11 mouse cellular contexts compared by ENCODE assay signal in the genomic region with DNA sequence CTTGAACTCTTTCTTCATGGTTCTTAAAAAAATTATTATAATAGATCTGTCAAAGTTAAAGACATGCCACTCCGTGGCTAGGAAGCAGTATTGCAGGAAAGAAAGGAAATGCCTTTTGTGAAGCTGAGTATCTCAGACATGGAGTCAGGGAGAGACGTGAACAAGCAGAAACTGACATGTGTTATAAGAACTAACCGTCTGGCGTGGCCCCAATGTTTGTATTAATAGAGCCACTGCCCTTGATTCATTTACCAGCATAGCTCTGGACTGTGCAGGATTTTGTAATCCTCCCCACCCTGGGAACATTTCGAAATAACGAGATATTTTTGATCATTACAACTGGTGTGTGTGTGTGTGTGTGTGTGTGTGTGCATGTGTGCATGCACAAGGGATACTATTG. TPM values are rescaled to one million over a fixed set of nuclear protein-coding genes. Genes with fewer than 3 reads are reported as not detected.
DNase-seq lines count a peak whose midpoint lies in the region; ATAC-seq lines count a peak whose summit lies in the region.
"Had no signal": no experiment of that assay in that cellular context is flagged by ENCODE, and none has a peak within 500 bp of the region (broad histone marks: within the 10 kb centered on the region; RNA-seq: fewer than 3 reads in every experiment).

No protein-coding gene starts in this region.

- H3K27me3 ChIP-seq in liver, embryonic 16.5 days (ENCODE audit: control insufficient read depth, insufficient read depth, low read depth, low read length), result no peaks in the 10 kb centered on the region
- no peaks in the 10 kb centered on the region for H3K27me3 ChIP-seq in liver, embryonic 12.5 days (replicated peaks)
- H3K27me3 ChIP-seq: forebrain, embryonic 15.5 days; limb, embryonic 13.5 days had no signal

- no peaks in the 10 kb centered on the region for H3K36me3 ChIP-seq in liver, embryonic 16.5 days (ENCODE audit: control insufficient read depth, insufficient read depth)
- no peaks in the 10 kb centered on the region for H3K36me3 ChIP-seq in liver, embryonic 12.5 days
- H3K36me3 ChIP-seq: forebrain, embryonic 15.5 days; limb, embryonic 13.5 days had no signal

- H3K27ac ChIP-seq in liver, embryonic 16.5 days (ENCODE audit: low read length), result no peak overlapping the region
- H3K27ac ChIP-seq in liver, embryonic 12.5 days, result no peak overlapping the region
- H3K27ac ChIP-seq: forebrain, embryonic 15.5 days; limb, embryonic 13.5 days had no signal

- DNase-seq in adrenal gland, postnatal 14 days, result peak; percentile 76
- peak; percentile 37 for DNase-seq in gastrocnemius, postnatal 25 days
- DNase-seq in lung, postnatal 4 days, result peak; percentile 70 to 74
- no peak for DNase-seq in spleen, postnatal 14 days (ENCODE audit: low spot score in 2 of 2)
- DNase-seq: cerebellum, adult 9-11 months had no signal

- H3K4me1 ChIP-seq in liver, embryonic 16.5 days (ENCODE audit: control insufficient read depth, low read depth, low read length), result no peaks in the 10 kb centered on the region; the same call in 1 of the 2 replicates
- H3K4me1 ChIP-seq in liver, embryonic 12.5 days, result peaks cover 13% of the 10 kb centered on the region

- ATAC-seq in liver, embryonic 16.5 days (ENCODE audit: low read depth), result peak; percentile 41
- ATAC-seq in liver, embryonic 12.5 days, result no peak
- no peak for ATAC-seq in activated CD4-positive, CD25-positive, alpha-beta regulatory T cell, adult 4 months
- ATAC-seq: forebrain, embryonic 15.5 days had no signal

- no peak overlapping the region for H3K9ac ChIP-seq in liver, embryonic 16.5 days (ENCODE audit: low read depth, low read length)
- no peak overlapping the region for H3K9ac ChIP-seq in liver, embryonic 12.5 days
- H3K9ac ChIP-seq: forebrain, embryonic 15.5 days; limb, embryonic 13.5 days had no signal

- H3K4me2 ChIP-seq in liver, embryonic 16.5 days (ENCODE audit: low read depth, low read length), result no peak overlapping the region
- H3K4me2 ChIP-seq in liver, embryonic 12.5 days, result no peak overlapping the region
- H3K4me2 ChIP-seq: forebrain, embryonic 15.5 days; limb, embryonic 13.5 days had no signal

- H3K4me3 ChIP-seq in liver, embryonic 16.5 days (ENCODE audit: low read depth, low read length), result no peak overlapping the region
- no peak overlapping the region for H3K4me3 ChIP-seq in liver, embryonic 12.5 days
- H3K4me3 ChIP-seq: forebrain, embryonic 15.5 days; limb, embryonic 13.5 days had no signal

- 22% methylated on average over 6 of the region's 6 CpGs for WGBS in liver, embryonic 16.5 days (ENCODE audit: insufficient replicate concordance)
- WGBS in liver, embryonic 12.5 days (ENCODE audit: insufficient replicate concordance), result 46% methylated on average over 6 of the region's 6 CpGs

- H3K9me3 ChIP-seq in liver, embryonic 16.5 days (replicated peaks; ENCODE audit: control insufficient read depth, low read length), result no peaks in the 10 kb centered on the region
- H3K9me3 ChIP-seq in liver, embryonic 12.5 days (replicated peaks), result no peaks in the 10 kb centered on the region
- H3K9me3 ChIP-seq: forebrain, embryonic 15.5 days; limb, embryonic 13.5 days had no signal

RNA-seq across cellular contexts. Expression of gene Tmem38b, which starts 2.1 kb away (rescaled TPM):
- polyA plus RNA-seq in liver, embryonic 16.5 days (2015; fragmentation: Nextera tagmentation; extraction: Ambion mirVana), result 7.0 and 7.2 TPM in 2 replicates
- 3.0 and 3.3 TPM in 2 replicates for polyA plus RNA-seq in liver, embryonic 12.5 days (2016; fragmentation: Nextera tagmentation; extraction: Ambion mirVana)
- total RNA-seq in adrenal gland, postnatal 14 days (2021), result 32.6 and 33.9 TPM in 2 replicates
- 10 to 100 TPM; 35.2 to 49.8 TPM for total RNA-seq in gastrocnemius, postnatal 25 days (2021)
- polyA plus RNA-seq in activated CD4-positive, CD25-positive, alpha-beta regulatory T cell, adult 4 months (2017; shearing (Covaris generic)), result 10 to 100 TPM; 14.8 to 19.9 TPM

RNA-seq across cellular contexts. Expression of gene Tal2, which starts 44.2 kb away (rescaled TPM):
- not detected in 2 replicates for polyA plus RNA-seq in liver, embryonic 16.5 days (2015; fragmentation: Nextera tagmentation; extraction: Ambion mirVana)
- polyA plus RNA-seq in liver, embryonic 12.5 days (2016; fragmentation: Nextera tagmentation; extraction: Ambion mirVana), result not detected in 2 replicates
- total RNA-seq in adrenal gland, postnatal 14 days (2021), result 0.11 TPM in 2 replicates
- total RNA-seq in gastrocnemius, postnatal 25 days (2021), result under 1 TPM; 0.56 to 0.72 TPM
- polyA plus RNA-seq in activated CD4-positive, CD25-positive, alpha-beta regulatory T cell, adult 4 months (2017; shearing (Covaris generic)), result not detected
- polyA plus RNA-seq: intestine, embryonic 14.5 days had no signal

Comparison
In these comparisons a context has a peak if more than half of its experiments do, and no peak if none do; other contexts are left out.
1. DNase-seq: peak in adrenal gland, postnatal 14 days (single experiment), gastrocnemius, postnatal 25 days (single experiment) and lung, postnatal 4 days (2 of 2); none in spleen, postnatal 14 days (0 of 2).